Mouse (Mus musculus): ENCODE measurements around the gene Nipsnap2.
"Not testable (repeated sequence)": the region's sequence is repeated elsewhere in the genome, so short reads cannot be mapped to it uniquely, and the experiment has no call there.

Nipsnap2 gene

DNA sequence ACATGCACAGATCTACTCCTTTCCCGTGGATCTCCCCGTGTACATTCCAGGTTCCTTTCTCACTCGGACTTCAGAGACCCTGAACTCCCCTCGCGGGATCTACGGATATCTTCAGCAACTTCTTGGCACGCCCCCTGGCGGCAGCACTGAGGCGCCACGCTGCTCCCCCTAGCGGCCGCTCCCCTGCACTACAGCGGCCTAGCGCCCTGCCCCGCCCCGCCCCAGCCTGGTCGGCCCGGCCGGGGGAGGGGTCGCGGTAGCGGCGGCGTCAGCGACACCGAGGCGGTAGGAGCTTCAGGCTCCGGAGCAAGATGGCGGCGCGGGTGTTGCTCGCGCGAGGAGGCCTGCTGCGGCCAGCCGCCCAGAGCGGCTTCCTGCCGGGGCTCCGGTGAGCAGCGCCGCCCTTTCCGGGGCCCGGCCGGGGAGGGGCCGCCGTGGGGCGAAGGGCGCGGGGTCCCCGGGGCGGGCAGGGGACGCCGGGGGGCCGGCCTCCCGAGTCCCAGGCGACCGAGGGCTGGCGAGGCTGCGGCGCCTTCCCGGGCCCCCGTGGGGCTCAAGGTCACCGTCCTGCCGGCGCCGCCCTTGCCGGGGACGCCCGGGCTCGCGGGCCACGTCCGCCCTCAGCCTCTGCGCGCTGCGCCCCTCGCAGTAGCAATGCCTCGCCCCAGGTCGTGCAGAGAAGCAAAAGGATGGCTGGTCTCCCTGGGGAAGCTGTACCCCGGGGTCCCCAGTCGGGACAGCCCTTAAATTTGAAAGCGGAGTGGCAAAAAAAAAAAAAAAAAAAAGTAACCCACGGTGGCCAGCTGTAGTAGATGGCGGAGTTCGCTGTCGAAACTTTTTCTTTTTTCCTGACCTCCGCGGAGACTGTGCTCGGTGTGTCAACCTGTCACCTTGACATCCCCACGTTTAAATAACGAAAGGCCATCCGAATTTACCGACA, at the start of gene Nipsnap2:
Gene Nipsnap2 (plus strand): TSS at position 230 of the 940 bp plus-strand sequence.
- peak; percentile 88 for DNase-seq (ENCODE audit: low spot score)

DNA sequence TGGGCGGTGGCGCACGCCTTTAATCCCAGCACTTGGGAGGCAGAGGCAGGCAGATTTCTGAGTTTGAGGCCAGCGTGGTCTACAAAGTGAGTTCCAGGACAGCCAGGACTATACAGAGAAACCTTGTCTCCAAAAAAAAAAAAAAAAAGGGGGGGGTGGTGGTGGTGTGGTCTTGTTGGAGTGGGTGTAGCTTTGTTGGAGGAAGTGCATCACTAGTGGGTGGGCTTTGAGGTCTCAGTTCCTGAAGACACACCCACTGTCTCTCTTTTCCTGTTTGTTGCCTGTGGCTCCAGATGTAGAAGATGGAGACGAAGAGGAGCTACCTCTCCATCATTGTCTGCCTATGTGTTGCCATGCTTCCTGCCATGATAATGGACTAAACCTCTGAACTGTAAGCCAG, 39.7 kb upstream of the Nipsnap2 start:
- DNase-seq (ENCODE audit: low spot score): not testable (repeated sequence)

DNA sequence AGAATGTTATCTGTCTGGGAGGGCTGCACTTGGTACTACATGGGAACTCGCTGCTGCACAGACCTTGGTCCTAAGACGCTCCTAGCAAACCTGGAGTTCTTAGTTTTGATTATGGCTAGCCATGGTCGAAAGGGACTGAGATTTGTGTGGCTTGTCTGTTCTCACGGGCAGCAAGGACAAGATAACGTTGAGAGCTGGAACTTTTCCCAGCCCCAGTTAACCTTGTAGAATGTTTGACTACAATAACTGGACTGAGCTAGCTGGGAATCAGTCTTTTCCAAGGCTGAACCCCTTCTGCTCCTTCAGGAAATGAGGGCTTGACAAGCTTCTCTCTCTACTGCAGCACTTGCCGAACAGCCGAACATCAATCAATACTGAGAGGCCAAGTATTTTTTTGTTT, 37.2 kb upstream of the Nipsnap2 start:
- DNase-seq (ENCODE audit: low spot score): no peak

DNA sequence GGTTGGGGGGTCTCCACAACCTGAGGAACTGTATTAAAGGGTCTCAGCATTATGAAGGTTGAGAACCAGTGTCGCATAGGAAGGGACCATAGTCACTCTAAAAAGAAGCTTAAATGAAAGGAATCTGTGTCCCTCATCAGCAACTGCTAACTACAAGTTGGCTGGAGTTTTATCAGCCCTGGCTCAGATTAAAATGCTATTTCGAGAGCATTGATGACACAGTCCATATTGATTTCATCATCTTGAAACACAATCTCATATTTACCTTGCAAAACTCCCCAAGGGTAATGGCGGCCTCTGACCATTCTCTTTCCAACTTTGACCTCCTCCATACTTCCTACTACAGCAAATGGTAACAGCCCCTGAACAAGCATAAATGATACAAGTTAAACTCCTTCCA, 34.3 kb upstream of the Nipsnap2 start:
- no peak for DNase-seq (ENCODE audit: low spot score)

DNA sequence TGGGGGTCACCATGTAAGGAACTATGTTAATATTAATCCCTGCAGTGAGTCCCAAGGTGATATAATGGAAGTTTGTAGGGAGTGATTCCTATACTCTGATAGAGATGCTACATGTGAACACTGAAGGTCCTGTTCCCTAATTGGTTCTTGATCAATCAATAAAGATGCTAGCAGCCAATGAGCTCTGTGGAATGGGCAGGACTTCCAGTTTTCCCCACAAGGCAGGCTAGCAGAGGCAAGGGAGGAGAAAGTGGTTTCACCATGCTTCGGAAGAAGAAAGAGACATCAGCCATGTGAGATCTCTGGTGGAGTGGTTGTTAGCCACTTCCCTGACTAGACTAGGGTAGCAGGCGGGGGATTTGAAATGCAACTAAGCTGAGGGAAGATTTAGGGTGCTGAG, 24.4 kb upstream of the Nipsnap2 start:
- DNase-seq (ENCODE audit: low spot score): no peak

DNA sequence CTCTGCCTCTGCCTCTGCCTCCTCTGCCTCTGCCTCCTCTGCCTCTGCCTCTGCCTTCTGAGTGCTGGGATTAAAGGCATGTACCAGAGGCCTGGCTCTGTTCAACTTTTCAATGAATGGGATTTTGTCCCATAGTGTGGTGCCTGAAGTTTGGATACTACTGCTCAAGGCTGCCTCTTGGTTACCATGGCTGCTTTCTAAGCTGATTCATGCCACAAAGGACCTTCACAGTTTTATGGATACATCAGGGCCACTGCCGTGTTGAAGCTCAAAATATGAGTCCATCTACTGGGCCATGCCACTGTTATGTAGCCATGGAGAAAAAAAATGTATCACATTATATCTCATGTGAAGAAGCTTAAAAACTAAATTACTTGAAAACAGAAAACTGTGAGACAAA, 23.2 kb upstream of the Nipsnap2 start:
- DNase-seq (ENCODE audit: low spot score): no peak

- no peak for DNase-seq (ENCODE audit: low spot score)
Measured at GRCm38 (mm10) chr5:129703368-129703767, 21.5 kb upstream of the Nipsnap2 start.

DNA sequence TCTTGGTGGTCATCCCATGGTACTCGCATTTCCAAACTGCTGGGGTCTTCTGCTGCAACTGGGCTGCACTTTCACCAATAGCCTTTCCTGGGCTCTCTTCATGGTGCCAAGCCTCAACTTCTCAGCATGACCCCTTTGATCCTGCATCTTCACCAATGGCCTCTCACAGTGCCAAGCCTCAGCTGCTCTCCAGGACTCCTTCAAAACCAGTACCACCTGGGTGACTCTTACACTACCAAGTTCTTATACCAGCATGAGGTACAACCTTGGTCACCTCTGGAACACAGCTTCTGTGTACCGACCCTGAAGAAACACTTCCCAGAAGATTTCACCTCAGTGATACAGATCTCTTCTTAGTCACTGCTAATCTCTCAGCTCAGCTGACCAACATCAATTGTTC, 16.5 kb upstream of the Nipsnap2 start, which contains the start of gene Sept14:
Gene Sept14 (minus strand): TSS at position 101 of the 400 bp plus-strand sequence.
- no peak for DNase-seq (ENCODE audit: low spot score)

DNA sequence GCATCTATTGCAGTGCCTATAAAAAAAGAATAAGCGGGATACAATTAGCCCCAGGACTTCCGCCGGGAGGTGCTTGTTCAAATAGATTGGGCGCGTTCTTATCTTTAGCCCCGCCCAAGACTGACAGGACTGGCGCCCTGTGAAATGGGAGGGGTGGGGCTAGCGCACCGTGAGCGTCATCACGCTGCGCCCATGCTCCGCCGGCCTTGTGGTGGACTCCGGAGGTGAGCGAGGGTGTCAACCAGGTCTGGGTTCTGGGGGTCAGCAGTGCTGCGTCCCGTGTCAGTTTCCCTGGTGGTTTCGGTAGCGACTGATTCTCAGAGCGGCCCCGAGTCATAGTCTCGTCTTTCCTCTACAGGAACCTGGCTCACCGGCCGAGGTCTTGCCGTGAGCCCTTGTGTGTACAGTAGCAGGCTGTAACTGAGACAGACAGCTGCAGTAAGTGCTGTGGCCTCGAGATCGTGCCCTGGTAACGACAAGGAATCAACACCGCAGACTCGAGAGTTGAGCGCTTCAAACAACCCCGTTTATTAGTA, 9.5 kb upstream of the Nipsnap2 start, which contains the start of gene Mrps17:
Gene Mrps17 (plus strand): TSS at position 172 of the 536 bp plus-strand sequence.
- DNase-seq (ENCODE audit: low spot score): peak; percentile 95

GRCm38 (mm10) chr5:129717016-129717415, 7.8 kb upstream of the Nipsnap2 start:
- no peak for DNase-seq (ENCODE audit: low spot score)

DNA sequence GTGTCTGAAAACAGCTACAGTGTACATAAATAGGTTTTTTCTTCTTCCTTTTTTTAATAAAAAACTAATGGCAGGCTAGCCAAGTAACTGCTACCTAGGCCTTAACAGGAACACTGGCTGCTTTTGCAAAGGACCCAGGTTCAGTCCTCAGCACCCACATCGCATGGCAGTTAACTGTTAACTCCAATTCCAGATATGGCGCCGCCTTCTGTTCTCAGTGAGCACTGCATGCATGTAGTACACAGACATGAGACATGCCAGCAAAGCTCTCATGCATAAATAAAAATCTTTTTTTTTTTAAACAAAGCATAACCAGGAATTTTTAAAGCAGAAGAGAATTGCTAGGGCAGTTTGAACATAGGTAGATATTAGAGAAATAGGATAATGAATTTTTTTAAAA, 4.7 kb upstream of the Nipsnap2 start:
- DNase-seq (ENCODE audit: low spot score): no peak

DNA sequence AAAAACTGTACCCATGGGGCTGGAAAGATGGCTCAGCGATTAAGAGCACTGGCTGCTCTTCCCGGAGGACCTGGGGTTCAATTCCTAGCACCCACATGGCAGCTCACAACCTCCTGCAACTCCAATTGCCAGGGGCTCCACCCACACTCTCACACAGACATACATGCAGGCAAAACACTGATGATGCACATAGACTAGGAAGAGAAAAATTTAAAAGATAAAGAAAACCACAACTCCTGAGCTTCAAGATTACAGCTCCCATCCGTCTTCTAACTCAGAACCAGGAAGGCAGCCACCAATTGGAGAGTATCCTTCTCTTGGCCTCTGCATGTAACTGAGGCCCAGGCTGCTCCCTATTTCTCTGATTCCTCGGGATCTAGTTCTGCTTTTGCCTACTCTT, 595 bp upstream of the Nipsnap2 start:
- DNase-seq (ENCODE audit: low spot score): no peak

DNA sequence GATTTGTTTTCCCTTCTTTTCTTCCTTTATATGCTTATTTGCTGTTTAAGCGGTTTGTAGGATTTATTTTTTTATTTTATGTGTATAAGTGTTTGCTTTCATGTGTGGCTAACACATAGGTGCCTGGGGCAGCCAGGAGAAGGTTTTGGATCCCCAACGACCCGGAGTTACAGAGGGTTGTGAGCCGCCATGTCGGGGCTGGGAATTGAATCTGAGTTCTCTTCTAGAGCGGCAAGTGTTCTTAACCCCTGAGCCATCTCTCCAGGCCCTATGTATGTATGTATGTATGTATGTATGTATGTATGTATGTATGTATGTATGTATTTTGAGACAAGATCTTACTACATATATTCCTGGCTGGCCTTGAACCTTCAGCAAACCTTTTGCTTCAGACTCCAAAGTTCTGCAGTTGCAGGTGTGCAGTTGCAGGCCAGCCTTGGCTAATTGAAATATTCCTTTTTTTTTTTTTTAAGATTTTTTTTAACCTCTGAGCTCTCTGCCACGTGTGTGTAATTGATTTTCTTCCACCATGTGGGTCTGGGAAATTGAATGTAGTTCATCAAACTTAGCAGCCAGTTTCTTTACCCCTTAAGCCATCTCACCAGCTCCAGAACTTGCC, 1.0 kb downstream of the Nipsnap2 start:
- no peak for DNase-seq (ENCODE audit: low spot score)

GRCm38 (mm10) chr5:129726784-129727183, 1.9 kb downstream of the Nipsnap2 start:
- DNase-seq (ENCODE audit: low spot score): no peak

DNA sequence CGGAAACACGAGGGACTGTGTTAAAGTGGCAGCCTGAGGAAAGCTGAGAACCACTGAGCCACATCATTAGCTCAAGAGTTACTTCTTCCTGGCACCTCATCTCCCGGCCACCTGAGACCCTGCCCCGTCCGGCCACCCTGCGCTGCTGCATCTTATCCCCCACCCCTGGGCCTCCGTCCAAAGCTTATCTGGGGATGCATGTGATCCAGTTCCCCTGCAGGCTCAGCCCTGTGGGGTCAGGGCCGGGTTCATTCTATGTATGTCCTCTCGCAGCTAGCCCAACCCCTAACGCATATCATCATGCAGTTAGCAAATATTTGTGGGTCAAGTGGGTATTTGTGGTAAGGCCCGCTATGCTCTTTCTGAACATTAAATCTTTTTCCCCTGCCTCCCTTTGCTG, 4.4 kb downstream of the Nipsnap2 start:
- no peak for DNase-seq (ENCODE audit: low spot score)

- peak; percentile 7 for DNase-seq (ENCODE audit: low spot score)
Measured at GRCm38 (mm10) chr5:129730344-129730743, 5.5 kb downstream of the Nipsnap2 start.

- no peak for DNase-seq (ENCODE audit: low spot score)
Measured at GRCm38 (mm10) chr5:129731021-129731420, 6.2 kb downstream of the Nipsnap2 start.

GRCm38 (mm10) chr5:129740976-129741375, 16.1 kb downstream of the Nipsnap2 start:
- DNase-seq (ENCODE audit: low spot score): peak; percentile 13

DNA sequence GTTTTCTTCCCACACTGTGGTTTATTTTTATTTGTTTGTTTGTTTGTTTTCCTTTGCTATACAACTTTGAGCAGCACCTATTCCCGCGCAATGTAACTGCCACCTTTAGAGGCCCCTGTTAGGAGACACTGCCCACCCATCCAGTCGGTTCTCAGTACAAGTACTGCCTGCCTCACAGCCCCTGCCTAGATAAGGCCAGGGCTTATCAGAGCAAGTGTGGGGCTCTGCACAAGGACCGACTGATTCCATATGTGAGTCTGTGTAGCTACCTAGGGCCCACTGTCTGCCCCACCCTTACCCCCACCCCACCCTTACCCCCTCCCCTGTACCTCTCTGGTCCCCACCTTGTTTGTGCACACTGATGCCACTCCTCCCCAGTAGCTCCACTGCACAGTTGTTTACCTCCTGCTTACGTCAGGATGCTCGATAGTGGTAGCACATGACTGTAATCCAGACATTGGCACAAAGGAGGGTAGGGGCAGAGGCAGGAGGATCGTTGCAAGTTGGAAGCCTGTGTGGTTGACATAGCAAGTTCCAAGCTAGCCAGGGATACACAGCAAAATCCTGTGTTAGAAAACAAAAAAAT, 18.1 kb downstream of the Nipsnap2 start:
- DNase-seq (ENCODE audit: low spot score): no peak

DNA sequence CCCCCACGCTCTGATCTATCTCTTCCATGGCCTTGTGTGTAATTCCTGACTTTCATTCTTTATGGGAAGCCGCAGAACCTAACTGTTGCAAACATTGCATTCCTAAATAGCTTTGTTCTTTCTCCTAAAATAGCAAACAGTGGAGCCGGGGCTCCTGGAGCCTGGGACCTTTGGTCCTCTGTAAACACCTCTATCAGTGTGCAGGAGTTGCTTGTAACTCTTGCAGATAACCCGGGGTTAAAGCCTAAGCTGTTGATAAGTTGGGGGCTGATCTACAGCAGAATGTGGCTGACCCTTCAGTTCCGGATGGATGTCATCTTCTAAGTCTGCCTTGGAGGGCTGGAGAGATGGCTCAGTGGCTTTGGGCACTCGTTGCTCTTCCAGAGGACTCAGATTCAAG, 19.2 kb downstream of the Nipsnap2 start:
- DNase-seq (ENCODE audit: low spot score): no peak

DNA sequence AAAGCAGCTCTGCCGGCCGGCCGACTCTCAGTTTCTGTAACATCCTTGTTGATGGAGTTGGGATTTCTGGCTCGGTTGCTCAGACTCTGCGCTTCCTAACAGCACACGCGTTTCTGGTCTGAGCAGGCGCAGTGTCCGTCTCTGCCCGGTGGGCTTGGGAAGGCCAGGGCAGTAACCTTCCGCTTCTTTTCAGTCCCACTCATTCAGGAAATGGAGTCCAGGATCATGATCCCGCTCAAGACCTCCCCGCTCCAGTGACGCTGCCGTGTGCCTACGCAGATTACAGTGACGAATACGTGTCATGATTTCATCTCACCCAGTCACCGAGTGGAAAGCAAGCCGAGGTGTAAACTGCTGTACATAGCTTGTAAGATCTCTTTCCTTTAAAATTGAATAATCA, 32.0 kb downstream of the Nipsnap2 start:
- DNase-seq (ENCODE audit: low spot score): no peak

DNA sequence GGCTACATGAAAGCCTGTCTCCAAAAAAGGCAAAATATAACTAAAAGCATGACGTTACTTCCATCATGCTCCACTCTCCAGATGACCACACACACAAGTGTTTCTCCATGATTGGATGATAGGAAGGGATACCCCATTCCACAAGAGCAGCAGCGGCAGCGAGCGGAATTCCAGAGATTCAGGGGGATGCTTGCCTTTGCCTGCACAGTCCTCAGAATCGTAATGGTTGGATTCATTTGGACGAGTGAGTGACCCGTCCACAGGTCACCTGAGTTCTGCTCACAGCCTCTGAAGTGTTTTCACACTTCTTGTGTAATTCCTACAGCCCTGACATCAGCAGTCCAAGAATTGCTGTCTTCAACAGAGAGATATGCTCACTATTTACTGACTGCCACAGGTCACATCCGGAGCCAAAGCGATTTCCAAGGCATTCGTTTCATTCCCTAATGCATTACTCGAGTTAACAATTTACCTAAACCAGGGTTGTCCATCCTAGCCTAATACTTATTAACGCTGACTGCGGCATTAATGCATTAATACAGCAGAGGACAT, 35.1 kb downstream of the Nipsnap2 start:
- DNase-seq (ENCODE audit: low spot score): no peak
